17 mouse cellular contexts compared by ENCODE assay signal in the genomic region with DNA sequence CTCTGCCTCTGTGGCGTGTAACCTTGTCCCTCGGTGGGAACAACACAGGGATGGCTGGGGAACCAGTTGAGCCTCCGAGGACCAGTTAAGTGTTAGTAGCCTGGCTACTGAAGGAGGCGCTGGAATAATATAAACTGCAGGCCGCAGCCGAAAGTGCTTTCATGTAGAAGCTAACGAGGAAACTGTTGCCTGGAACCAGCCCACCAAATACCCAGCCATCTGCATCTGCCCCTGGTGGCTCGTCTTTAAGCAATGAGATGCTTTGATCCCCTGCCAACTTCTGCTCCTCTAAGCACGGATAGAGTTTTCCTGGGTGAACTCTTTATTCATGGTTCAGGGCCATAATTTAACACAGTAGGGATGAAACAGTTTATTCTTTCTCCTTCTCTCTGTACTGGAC.
DNase-seq lines count a peak whose midpoint lies in the region; ATAC-seq lines count a peak whose summit lies in the region.
"Had no signal": no experiment of that assay in that cellular context is flagged by ENCODE, and none has a peak within 500 bp of the region (broad histone marks: within the 10 kb centered on the region; RNA-seq: fewer than 3 reads in every experiment).

No protein-coding gene starts in this region.

- peak overlapping the region; percentile 21; the same call in 1 of the 2 replicates for H3K27ac ChIP-seq in forebrain, embryonic 13.5 days
- no peak overlapping the region; the same call in 1 of the 2 replicates for H3K27ac ChIP-seq in forebrain, embryonic 10.5 days
- H3K27ac ChIP-seq in midbrain, embryonic 14.5 days (replicated peaks; ENCODE audit: low read depth, low read length): no peak overlapping the region
- no peak overlapping the region for H3K27ac ChIP-seq in midbrain, embryonic 15.5 days
- no peak overlapping the region for H3K27ac ChIP-seq in forebrain, embryonic 16.5 days (ENCODE audit: low read length)
- H3K27ac ChIP-seq: kidney, postnatal 0 days; layer of hippocampus, adult 2 months had no signal

- WGBS in forebrain, embryonic 13.5 days: 26% methylated on average over 9 of the region's 9 CpGs
- 63% methylated on average over 9 of the region's 9 CpGs for WGBS in forebrain, embryonic 10.5 days
- WGBS in midbrain, embryonic 14.5 days: 41% methylated on average over 9 of the region's 9 CpGs
- WGBS in midbrain, embryonic 15.5 days: 34% methylated on average over 9 of the region's 9 CpGs
- WGBS in forebrain, embryonic 16.5 days: 15% methylated on average over 9 of the region's 9 CpGs

- no peaks in the 10 kb centered on the region for H3K36me3 ChIP-seq in forebrain, embryonic 13.5 days (ENCODE audit: poor library complexity, severe bottlenecking)
- H3K36me3 ChIP-seq in forebrain, embryonic 10.5 days (replicated peaks): no peaks in the 10 kb centered on the region
- no peaks in the 10 kb centered on the region for H3K36me3 ChIP-seq in midbrain, embryonic 14.5 days (ENCODE audit: control insufficient read depth, insufficient read depth, low read length)
- H3K36me3 ChIP-seq in midbrain, embryonic 15.5 days (replicated peaks): no peaks in the 10 kb centered on the region
- H3K36me3 ChIP-seq in forebrain, embryonic 16.5 days (ENCODE audit: control insufficient read depth, insufficient read depth): no peaks in the 10 kb centered on the region
- H3K36me3 ChIP-seq: heart, embryonic 12.5 days had no signal

- no peak overlapping the region for H3K9ac ChIP-seq in forebrain, embryonic 13.5 days
- H3K9ac ChIP-seq in midbrain, embryonic 14.5 days (replicated peaks; ENCODE audit: low read length): no peak overlapping the region
- H3K9ac ChIP-seq in midbrain, embryonic 15.5 days: no peak overlapping the region
- no peak overlapping the region for H3K9ac ChIP-seq in forebrain, embryonic 16.5 days (replicated peaks; ENCODE audit: low read depth, low read length)
- H3K9ac ChIP-seq: heart, embryonic 12.5 days had no signal

- no peaks in the 10 kb centered on the region for H3K9me3 ChIP-seq in forebrain, embryonic 13.5 days (replicated peaks)
- H3K9me3 ChIP-seq in forebrain, embryonic 10.5 days: no peaks in the 10 kb centered on the region
- H3K9me3 ChIP-seq in midbrain, embryonic 14.5 days (ENCODE audit: control insufficient read depth, low read length): no peaks in the 10 kb centered on the region
- no peaks in the 10 kb centered on the region for H3K9me3 ChIP-seq in midbrain, embryonic 15.5 days
- no peaks in the 10 kb centered on the region for H3K9me3 ChIP-seq in forebrain, embryonic 16.5 days (ENCODE audit: control insufficient read depth, low read length)
- H3K9me3 ChIP-seq: heart, embryonic 12.5 days had no signal

- no peaks in the 10 kb centered on the region for H3K27me3 ChIP-seq in forebrain, embryonic 13.5 days
- H3K27me3 ChIP-seq in forebrain, embryonic 10.5 days (ENCODE audit: poor library complexity, severe bottlenecking): peaks cover 20% of the 10 kb centered on the region; the same call in 1 of the 2 replicates
- H3K27me3 ChIP-seq in midbrain, embryonic 14.5 days (ENCODE audit: control insufficient read depth, insufficient read depth, low read length): no peaks in the 10 kb centered on the region
- H3K27me3 ChIP-seq in midbrain, embryonic 15.5 days (replicated peaks): no peaks in the 10 kb centered on the region
- H3K27me3 ChIP-seq in forebrain, embryonic 16.5 days (replicated peaks; ENCODE audit: control insufficient read depth, insufficient read depth, low read length): no peaks in the 10 kb centered on the region

- DNase-seq in forebrain, embryonic 10.5 days (ENCODE audit: extremely low spot score, low spot score): no peak
- peak; percentile 80 for DNase-seq in midbrain, embryonic 14.5 days
- DNase-seq in brain, adult 2 months (ENCODE audit: low read depth, low spot score): peak; percentile 26
- no peak for DNase-seq in layer of hippocampus, postnatal 25 days (ENCODE audit: extremely low spot score in 1 of 2, low spot score in 1 of 2)
- DNase-seq: cerebellum, adult 9-10 months; heart, postnatal 36 days; lung, adult 2 months; right cerebral cortex, adult 18-20 months had no signal

- peak; percentile 60; the same call in 1 of the 2 replicates for ATAC-seq in forebrain, embryonic 13.5 days
- ATAC-seq in midbrain, embryonic 14.5 days (ENCODE audit: low FRiP score, low TSS enrichment): no peak
- ATAC-seq in midbrain, embryonic 15.5 days (replicated peaks): no peak
- ATAC-seq in forebrain, embryonic 16.5 days: peak; percentile 54
- ATAC-seq: CD4-positive, CD25-positive, alpha-beta regulatory T cell, adult 4 months; intestine, postnatal 0 days had no signal

- H3K4me1 ChIP-seq in forebrain, embryonic 13.5 days: peaks cover 26% of the 10 kb centered on the region
- H3K4me1 ChIP-seq in forebrain, embryonic 10.5 days: peaks cover 36% of the 10 kb centered on the region
- peaks cover 23% of the 10 kb centered on the region; the same call in 1 of the 2 replicates for H3K4me1 ChIP-seq in midbrain, embryonic 14.5 days (ENCODE audit: control insufficient read depth, insufficient read depth, low read length)
- peaks cover 28% of the 10 kb centered on the region for H3K4me1 ChIP-seq in midbrain, embryonic 15.5 days
- H3K4me1 ChIP-seq in forebrain, embryonic 16.5 days (replicated peaks; ENCODE audit: control insufficient read depth, insufficient read depth, low read length): peaks cover 5% of the 10 kb centered on the region

- H3K4me3 ChIP-seq in forebrain, embryonic 13.5 days: no peak overlapping the region
- H3K4me3 ChIP-seq in forebrain, embryonic 10.5 days: no peak overlapping the region
- no peak overlapping the region for H3K4me3 ChIP-seq in midbrain, embryonic 14.5 days (replicated peaks; ENCODE audit: low read depth, low read length)
- H3K4me3 ChIP-seq in midbrain, embryonic 15.5 days: no peak overlapping the region
- no peak overlapping the region for H3K4me3 ChIP-seq in forebrain, embryonic 16.5 days (replicated peaks; ENCODE audit: low read length)
- H3K4me3 ChIP-seq: erythroblast, embryonic 14.5 days; heart, embryonic 12.5 days; layer of hippocampus, adult 2 months had no signal

- H3K4me2 ChIP-seq in forebrain, embryonic 13.5 days: no peak overlapping the region
- H3K4me2 ChIP-seq in midbrain, embryonic 14.5 days (ENCODE audit: low read length): no peak overlapping the region
- H3K4me2 ChIP-seq in midbrain, embryonic 15.5 days: no peak overlapping the region
- H3K4me2 ChIP-seq in forebrain, embryonic 16.5 days (ENCODE audit: low read length): no peak overlapping the region
- H3K4me2 ChIP-seq: heart, embryonic 12.5 days had no signal

Comparison
In these comparisons a context has a peak if more than half of its experiments do, and no peak if none do; other contexts are left out.
1. ATAC-seq: peak in forebrain, embryonic 13.5 days (single experiment) and forebrain, embryonic 16.5 days (single experiment); none in midbrain, embryonic 14.5 days (single experiment) and midbrain, embryonic 15.5 days (single experiment).
2. DNase-seq: peak in midbrain, embryonic 14.5 days (single experiment) and brain, adult 2 months (single experiment); none in forebrain, embryonic 10.5 days (single experiment) and layer of hippocampus, postnatal 25 days (0 of 2).